Mouse (Mus musculus) Patski (cell line): Measurements from ENCODE around the gene Pirt. TPM values are rescaled to one million over a fixed set of nuclear protein-coding genes. Genes with fewer than 3 reads are reported as not detected.

ENCODE experiments used
- ATAC-seq: fragments of 100-300 bp; one replicate; pipeline ENCODE4 v1.8.0; 2021
- CTCF ChIA-PET: fragments of 350-600 bp; sonication (Branson Sonifier 250); formaldehyde crosslinking; loops from one replicate; lab custom pipeline; 2022; ENCODE audit warnings: inconsistent platforms; lab: Charles Lee
- POLR2A ChIA-PET: fragments of 350-600 bp; sonication (Branson Sonifier 250); formaldehyde crosslinking; loops from one replicate; lab custom pipeline; 2022; ENCODE audit warnings: antibody characterized with exemption, inconsistent platforms; lab: Charles Lee
- DNase-seq: peaks from one replicate; pipeline ENCODE4 v3.0.0-alpha.2; 2011; ENCODE audit warnings: low read depth, low spot score
- H3K27me3 ChIP-seq: fragments of 371-371 bp; one replicate; pipeline ENCODE4 v1.5.1; 2021
- CTCF ChIP-seq: fragments of 100-300 bp; IDR thresholded peaks from one replicate; pipeline ENCODE4 v1.5.1; 2021
- in situ Hi-C: fragments of 300-500 bp; cut with MboI; formaldehyde crosslinking; loops from 3 replicates; pipeline ENCODE4 v1.11.1; 2018; ENCODE audit warnings: low pct_unique_long_range_greater_than_20kb, mixed read lengths
- polyA plus RNA-seq: library from polyadenylated mRNA; unstranded; gene quantifications from one replicate; pipeline ENCODE4 v1.2.3, GENCODE M21; 2021

Gene Pirt
- polyA plus RNA-seq: not detected

DNA sequence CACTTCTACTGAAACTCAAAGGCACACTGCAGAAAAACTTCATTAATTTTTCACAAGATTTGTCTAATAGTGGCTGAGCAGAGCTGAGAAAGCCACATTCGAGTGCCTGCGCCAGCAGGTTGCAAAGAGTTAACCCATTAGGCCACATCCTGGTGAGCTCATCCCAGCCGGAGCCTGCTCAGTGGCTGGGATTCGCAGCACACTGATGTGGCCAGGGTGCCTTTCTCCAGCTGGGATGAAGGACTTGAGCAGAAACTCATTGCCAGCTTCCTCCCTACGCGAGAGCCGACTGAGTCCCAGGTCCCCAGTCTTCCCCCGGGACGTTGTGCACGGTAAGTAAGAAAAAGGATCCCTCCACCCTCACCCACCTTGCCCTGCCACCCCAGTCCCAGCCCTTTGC is at the start of gene Pirt:
Gene Pirt (plus strand): TSS at position 171 of the 400 bp plus-strand sequence.
- DNase-seq (no peak), ATAC-seq (no peak)
- POLR2A ChIA-PET: no interaction called here
- peaks cover 28% of the 10 kb centered on the region for H3K27me3 ChIP-seq
- TF ChIP-seq CTCF: no peak
- in situ Hi-C loops: no loop called here
- CTCF ChIA-PET: no interaction called here

DNA sequence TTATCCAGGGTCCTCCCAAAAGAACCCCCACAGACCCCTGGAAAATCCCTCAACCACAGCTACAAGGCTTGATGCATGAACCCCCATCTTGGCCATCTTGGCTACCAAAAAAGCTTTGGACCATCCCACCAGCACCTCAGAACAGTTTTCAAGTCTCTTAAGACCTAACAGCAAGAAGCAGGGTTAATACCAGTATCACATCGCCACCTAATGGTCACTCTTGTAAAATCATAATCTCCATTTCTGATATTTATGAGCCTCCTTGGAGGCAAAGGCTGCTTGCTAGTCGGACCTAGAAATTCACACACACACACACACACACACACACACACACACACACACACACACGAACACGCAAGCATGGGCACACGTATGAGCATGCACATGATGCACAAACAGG is 40.1 kb upstream of the Pirt start:
- ATAC-seq (no peak), DNase-seq (no peak)
- peaks cover 14% of the 10 kb centered on the region for H3K27me3 ChIP-seq
- in situ Hi-C loops: no loop called here
- CTCF ChIA-PET: no interaction called here
- TF ChIP-seq CTCF: peak; percentile 44
- POLR2A ChIA-PET: no interaction called here

DNA sequence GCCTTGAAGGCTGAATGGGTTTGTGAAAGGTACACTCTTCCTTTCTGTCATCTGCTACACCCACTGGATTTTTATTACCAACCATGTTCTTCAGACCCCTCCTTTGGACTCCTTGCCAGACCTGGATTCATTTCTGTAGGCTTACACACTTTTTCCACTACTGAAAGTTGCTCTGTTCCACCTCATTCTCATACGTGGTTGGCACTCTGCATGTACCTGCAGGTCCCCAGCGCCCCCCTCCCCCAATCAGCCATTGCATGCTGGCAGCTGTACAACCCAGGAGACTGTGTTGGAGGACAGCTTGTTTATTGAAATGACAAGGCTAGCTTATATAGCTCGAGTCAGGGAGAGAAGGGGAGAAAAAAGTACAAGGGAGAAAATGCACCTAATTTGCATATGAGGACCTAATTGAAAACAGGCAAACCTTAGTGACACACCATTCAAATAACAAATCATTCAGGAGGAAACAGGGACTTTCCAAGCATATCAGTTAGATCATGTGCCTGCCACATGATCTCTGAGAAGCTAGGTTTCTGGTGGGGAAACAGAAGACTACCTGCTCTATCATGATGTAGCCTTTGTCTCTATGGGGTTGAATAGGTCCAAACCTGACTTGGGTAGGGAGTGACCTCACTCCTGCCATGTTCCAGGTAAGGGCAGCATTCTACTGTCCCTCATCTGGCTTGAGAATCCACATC is 38.9 kb upstream of the Pirt start:
- no peak for TF ChIP-seq CTCF
- no peak for ATAC-seq
- ChIA-PET POLR2A (no interaction called here), CTCF (no interaction called here)
- in situ Hi-C loops: no loop called here
- no peak for DNase-seq
- H3K27me3 ChIP-seq: peaks cover 14% of the 10 kb centered on the region

DNA sequence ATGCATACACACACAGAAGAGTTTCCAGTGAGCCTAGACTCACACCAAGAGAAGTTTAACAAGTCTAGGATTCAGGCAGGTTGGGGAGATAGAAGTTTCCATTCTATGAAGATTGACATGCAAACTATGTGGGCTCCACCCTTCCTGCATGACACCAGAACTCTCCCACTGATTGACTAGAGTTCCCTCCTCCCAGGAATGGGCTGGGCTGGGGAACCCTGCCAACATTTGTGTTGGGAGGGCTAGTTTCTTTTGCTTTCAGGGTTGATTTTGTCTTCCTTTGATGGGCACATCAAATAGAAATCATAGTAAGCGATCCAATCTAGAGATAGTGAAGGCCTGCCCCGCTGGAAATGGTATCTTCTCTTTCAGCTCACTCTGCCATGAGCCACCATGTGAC is 30.5 kb upstream of the Pirt start:
- in situ Hi-C loops: no loop called here
- no peak for TF ChIP-seq CTCF
- peaks cover 19% of the 10 kb centered on the region for H3K27me3 ChIP-seq
- POLR2A ChIA-PET: no interaction called here
- DNase-seq: no peak
- ATAC-seq: no peak
- CTCF ChIA-PET: no interaction called here

DNA sequence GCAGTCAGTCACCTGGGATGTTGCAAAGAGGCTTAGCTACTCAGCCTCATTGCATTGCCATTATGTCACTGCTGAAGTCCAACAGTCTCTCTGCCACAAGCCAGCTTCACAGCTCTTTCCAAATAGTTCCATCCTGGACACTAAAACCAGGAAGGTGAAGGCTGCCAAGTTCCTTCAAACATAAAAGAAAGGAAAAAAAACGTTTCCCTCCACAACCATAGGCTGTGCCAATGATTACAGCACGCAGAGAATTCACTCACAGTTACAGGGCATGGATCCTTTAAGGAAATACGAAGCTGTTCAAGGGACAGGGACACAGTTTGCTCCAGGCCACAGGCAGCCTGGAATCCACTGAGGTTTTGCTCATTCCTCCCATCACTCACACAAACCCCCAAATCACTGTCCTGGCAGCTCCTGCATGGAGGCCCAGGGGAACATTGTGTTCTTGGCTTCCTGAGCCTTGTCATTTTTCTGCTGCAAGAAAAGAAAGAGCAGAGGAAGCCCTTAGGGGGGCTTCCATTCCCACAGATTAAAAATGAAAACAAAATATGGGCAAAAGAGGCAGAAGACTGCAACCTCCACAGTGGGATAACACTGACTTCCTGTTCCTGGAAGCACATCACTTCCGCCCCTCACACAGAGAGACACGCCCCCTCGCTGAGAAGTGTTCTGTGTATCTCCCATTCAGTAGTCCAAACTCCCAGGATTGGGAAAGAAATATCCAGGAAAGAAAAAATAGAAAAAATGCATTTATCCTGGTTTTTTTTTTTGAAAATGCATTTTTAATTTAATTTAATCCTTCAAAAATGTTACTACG is 29.3 kb upstream of the Pirt start:
- no peak for DNase-seq
- no peak for ATAC-seq

DNA sequence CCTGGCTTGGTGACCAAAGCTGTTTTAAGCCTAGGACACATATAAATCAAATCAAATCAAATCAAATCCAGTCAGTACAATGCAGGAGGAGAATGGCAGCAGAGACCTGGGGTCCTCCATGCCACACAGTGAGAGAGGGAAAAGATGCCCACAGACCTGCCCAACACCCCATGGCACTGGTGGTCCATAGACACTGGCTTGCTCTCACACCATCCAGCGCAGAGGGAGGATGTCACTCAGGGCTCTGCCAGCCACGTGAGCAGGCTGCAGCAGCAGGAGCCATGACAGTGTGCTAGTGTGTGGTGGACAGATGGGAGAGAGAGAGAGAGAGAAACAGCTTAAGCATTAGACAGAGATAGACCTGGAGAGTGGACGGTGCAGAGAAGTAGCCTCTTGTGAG is 19.2 kb upstream of the Pirt start:
- peaks cover 24% of the 10 kb centered on the region for H3K27me3 ChIP-seq
- POLR2A ChIA-PET: no interaction called here
- ATAC-seq (no peak), DNase-seq (no peak)
- in situ Hi-C loops: no loop called here
- CTCF ChIA-PET: no interaction called here
- TF ChIP-seq CTCF: no peak

More for the DNA sequence above, 29.3 kb upstream of the Pirt start:
- in situ Hi-C loops: no loop called here
- POLR2A ChIA-PET: no interaction called here
- TF ChIP-seq CTCF: no peak
- CTCF ChIA-PET: no interaction called here
- peaks cover 19% of the 10 kb centered on the region for H3K27me3 ChIP-seq

DNA sequence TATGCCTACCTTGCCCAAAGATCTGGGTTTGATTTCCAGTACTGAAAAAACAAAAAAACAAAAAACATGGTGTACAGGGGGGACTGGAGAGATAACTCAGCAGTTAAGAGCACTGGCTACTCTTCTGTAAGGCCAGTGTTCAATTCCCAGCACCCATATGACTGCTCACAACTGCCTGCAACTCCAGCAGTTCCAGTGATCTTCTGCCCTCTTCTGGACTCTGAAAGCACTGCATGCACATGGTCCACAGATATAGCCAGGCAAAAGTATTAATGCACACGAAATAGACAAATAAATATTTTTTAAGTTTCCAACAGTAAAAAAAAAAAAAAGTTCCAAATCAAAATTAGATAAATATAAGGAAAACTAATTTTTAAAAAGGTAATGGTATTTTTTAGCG is 13.0 kb upstream of the Pirt start:
- in situ Hi-C loops: no loop called here
- POLR2A ChIA-PET: no interaction called here
- DNase-seq (no peak), ATAC-seq (no peak)
- peak; percentile 18 for TF ChIP-seq CTCF
- peaks cover 12% of the 10 kb centered on the region for H3K27me3 ChIP-seq
- CTCF ChIA-PET: interaction anchor here (0.6 to 1.3 kb wide), 3 partner anchors 9 to 126 kb away, joined by 3 to 4 read pairs (median 3); partner anchors contain the start of gene Tmem220

DNA sequence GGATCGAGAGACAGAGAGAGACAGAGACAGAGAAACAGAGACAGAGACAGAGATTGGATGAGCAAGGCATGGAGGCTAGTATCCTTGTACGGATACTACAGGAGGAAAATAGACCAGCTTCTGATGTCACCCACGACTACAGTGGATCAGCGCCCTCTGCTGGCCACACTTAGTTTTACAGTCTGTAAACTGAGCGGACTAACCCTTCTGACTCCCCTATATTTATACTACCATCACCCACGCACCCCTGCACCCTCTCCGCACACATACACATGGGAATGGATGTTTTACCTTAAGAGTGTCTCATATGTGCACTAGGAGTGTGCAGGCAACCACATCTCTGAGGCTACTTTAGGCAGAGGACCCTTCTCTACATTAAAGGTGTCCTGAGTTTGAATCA is 12.4 kb upstream of the Pirt start:
- DNase-seq (no peak), ATAC-seq (peak; percentile 47)
- peaks cover 12% of the 10 kb centered on the region for H3K27me3 ChIP-seq
- ChIA-PET CTCF (interaction anchor here (0.6 to 1.3 kb wide), 3 partner anchors 10 to 125 kb away, joined by 3 to 4 read pairs (median 3); partner anchors contain the start of gene Tmem220), POLR2A (no interaction called here)
- TF ChIP-seq CTCF: peak; percentile 71
- in situ Hi-C loops: no loop called here

DNA sequence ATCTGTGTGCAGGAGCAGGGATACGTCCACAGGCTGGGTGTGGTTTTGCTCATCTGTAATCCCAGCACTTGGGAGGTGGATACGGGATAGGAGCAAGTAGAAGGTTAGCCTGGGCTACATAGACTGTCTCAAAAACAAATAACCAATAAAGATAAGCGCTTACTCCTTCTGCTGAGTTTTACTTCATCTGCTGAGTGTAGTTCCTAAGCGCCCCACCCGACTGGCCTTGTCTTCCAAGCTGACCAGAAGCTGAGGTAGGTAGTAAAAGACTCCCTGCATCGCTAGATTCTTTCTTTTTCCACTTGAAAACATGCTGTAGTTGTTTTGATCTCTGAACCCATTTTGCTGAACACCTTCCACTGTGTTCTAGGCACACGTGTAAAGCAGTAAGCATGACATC is 9.0 kb upstream of the Pirt start:
- in situ Hi-C loops: no loop called here
- ATAC-seq (no peak), DNase-seq (no peak)
- CTCF ChIA-PET: no interaction called here
- TF ChIP-seq CTCF: no peak
- POLR2A ChIA-PET: no interaction called here
- peaks cover 18% of the 10 kb centered on the region for H3K27me3 ChIP-seq

DNA sequence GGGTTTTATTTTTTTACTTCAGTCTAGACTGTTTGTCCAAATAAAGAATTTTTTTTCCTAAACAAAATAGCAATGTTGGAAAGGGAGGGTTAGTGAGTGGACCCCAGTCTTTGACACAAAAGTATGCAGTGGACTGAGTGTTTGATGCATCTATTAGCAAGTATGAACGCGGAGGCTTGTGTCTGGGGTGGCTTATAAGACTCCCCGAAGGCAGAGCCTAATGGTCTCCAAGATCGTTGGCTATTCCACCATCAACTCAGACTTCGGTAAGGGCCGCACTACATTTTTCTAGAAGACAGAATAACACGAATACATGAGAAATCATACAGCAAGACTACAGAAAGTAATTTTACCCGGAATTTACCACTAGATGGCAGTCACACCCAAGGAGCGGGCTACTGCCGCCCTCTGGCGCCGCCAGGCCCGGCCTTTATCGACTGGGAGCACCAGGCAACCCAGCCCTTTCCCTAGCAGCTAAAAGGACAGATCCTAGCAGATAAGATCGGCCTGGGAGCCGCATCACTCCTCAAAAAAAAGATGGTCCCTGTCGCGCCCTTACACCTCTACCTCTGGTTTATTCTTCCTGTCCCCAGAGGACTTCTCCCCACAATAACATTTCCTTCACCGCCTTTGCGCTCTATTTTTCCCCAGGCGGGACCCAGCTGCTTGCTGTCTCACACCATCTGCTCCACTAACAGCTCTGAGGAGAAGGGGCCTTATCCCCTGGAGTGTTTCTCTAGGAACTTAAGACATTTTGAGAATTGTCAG is 6.0 kb upstream of the Pirt start:
- in situ Hi-C loops: loop anchor here (5.0 kb wide), 2 partner anchors 112 to 176 kb away; no protein-coding TSS in a partner anchor
- CTCF ChIA-PET: interaction anchor here (1.0 to 2.7 kb wide), 4 partner anchors 9 to 118 kb away, joined by 3 to 12 read pairs (median 4); no protein-coding TSS in a partner anchor
- DNase-seq: no peak
- H3K27me3 ChIP-seq: peaks cover 20% of the 10 kb centered on the region
- ATAC-seq: peak; percentile 89
- POLR2A ChIA-PET: no interaction called here
- peak; percentile 89 for TF ChIP-seq CTCF
